Mouse (Mus musculus) embryonic facial prominence, embryonic 14.5 days (tissue): Measurements from ENCODE around the gene Hoxc5. TPM values are rescaled to one million over a fixed set of nuclear protein-coding genes. Genes with fewer than 3 reads are reported as not detected.

Source experiments
- ATAC-seq: fragments of 200-750 bp; cut with Nextera tagmentation; 2 replicates; pipeline ENCODE4 v1.8.0; 2017; ENCODE audit warnings: low read depth, moderate number of reproducible peaks, moderate TSS enrichment
- DNase-seq: peaks from one replicate; pipeline ENCODE4 v3.0.0-alpha.2; 2015; ENCODE audit warnings: low spot score
- H3K27ac ChIP-seq: fragments of 300-500 bp; sonication (generic); replicated peaks from 2 replicates; pipeline ENCODE4 v1.5.1; 2014; ENCODE audit warnings: low read depth, mild to moderate bottlenecking, low read length, moderate library complexity
- H3K27me3 ChIP-seq: fragments of 300-500 bp; sonication (generic); replicated peaks from 2 replicates; pipeline ENCODE4 v1.6.1; 2014; ENCODE audit warnings: low read length; ENCODE audit not compliant: control insufficient read depth, insufficient read depth
- H3K36me3 ChIP-seq: fragments of 300-500 bp; sonication (generic); 2 replicates; pipeline ENCODE4 v1.6.1; 2014; ENCODE audit warnings: low read length, mixed read lengths; ENCODE audit not compliant: control insufficient read depth, insufficient read depth
- H3K4me1 ChIP-seq: fragments of 300-500 bp; sonication (generic); 2 replicates; pipeline ENCODE4 v1.6.1; 2014; ENCODE audit warnings: antibody characterized with exemption, low read length; ENCODE audit not compliant: control insufficient read depth, insufficient read depth
- H3K4me2 ChIP-seq: fragments of 300-500 bp; sonication (generic); 2 replicates; pipeline ENCODE4 v1.6.1; 2014; ENCODE audit warnings: low read depth, mild to moderate bottlenecking, low read length, moderate library complexity, mixed read lengths
- H3K4me3 ChIP-seq: fragments of 300-500 bp; sonication (generic); 2 replicates; pipeline ENCODE4 v1.5.1; 2014; ENCODE audit warnings: low read depth, mild to moderate bottlenecking, low read length
- H3K9ac ChIP-seq: fragments of 300-500 bp; sonication (generic); 2 replicates; pipeline ENCODE4 v1.6.1; 2014; ENCODE audit warnings: low read depth, mild to moderate bottlenecking, low read length, moderate library complexity, mixed read lengths
- H3K9me3 ChIP-seq: fragments of 300-500 bp; sonication (generic); 2 replicates; pipeline ENCODE4 v1.6.1; 2016; ENCODE audit warnings: low read length; ENCODE audit not compliant: control insufficient read depth
- WGBS: fragments of 180-500 bp; shearing (Covaris S2); extraction: QIAGEN DNeasy Blood & Tissue Kit; methylation state at CpG from one replicate; pipeline ENCODE4 v1.1.7; 2014; 5-methylcytosine and 5-hydroxymethylcytosine counted together
- polyA plus RNA-seq: library from polyadenylated mRNA; unstranded; fragments of >200 nt; fragmentation: Nextera tagmentation; extraction: Ambion mirVana; gene quantifications from 2 replicates; pipeline ENCODE4 v1.2.1, GENCODE M21; 2014

Hoxc5 gene
- polyA plus RNA-seq, 1 experiment from 2014 or later: 0.96 TPM

GRCm38 (mm10) chr15:103014166-103015008 is 47.1 kb downstream of the Hoxc5 start:
- Histone ChIP-seq H3K27ac (no peak overlapping the region), H3K4me2 (peak overlapping the region; percentile 46), H3K9ac (peak overlapping the region; percentile 25; the same call in 1 of the 2 replicates), H3K9me3 (no peaks in the 10 kb centered on the region), H3K36me3 (no peaks in the 10 kb centered on the region), H3K4me3 (peak overlapping the region; percentile 26), H3K4me1 (no peaks in the 10 kb centered on the region), H3K27me3 (peaks cover 100% of the 10 kb centered on the region)
- ATAC-seq: peak; percentile 23; the same call in 1 of the 2 replicates
- WGBS: 1% methylated on average over 43 of the region's 57 CpGs
- no peak for DNase-seq

- DNase-seq: no peak
- Histone ChIP-seq H3K4me2 (peak overlapping the region; percentile 31; the same call in 1 of the 2 replicates), H3K4me1 (no peaks in the 10 kb centered on the region), H3K9ac (peak overlapping the region; percentile 25; the same call in 1 of the 2 replicates), H3K27me3 (peaks cover 100% of the 10 kb centered on the region), H3K36me3 (no peaks in the 10 kb centered on the region), H3K9me3 (no peaks in the 10 kb centered on the region), H3K4me3 (peak overlapping the region; percentile 25), H3K27ac (no peak overlapping the region)
- no peak for ATAC-seq
- WGBS: 1% methylated on average over 25 of the region's 28 CpGs
These were observed 47.8 kb downstream of the Hoxc5 start for GRCm38 (mm10) chr15:103015009-103015399.

GRCm38 (mm10) chr15:103015406-103016166 is 48.3 kb downstream of the Hoxc5 start:
- Histone ChIP-seq H3K27me3 (peaks cover 100% of the 10 kb centered on the region), H3K4me2 (peak overlapping the region; percentile 31; the same call in 1 of the 2 replicates), H3K9ac (no peak overlapping the region), H3K36me3 (no peaks in the 10 kb centered on the region), H3K9me3 (no peaks in the 10 kb centered on the region), H3K27ac (no peak overlapping the region), H3K4me1 (no peaks in the 10 kb centered on the region), H3K4me3 (peak overlapping the region; percentile 25)
- ATAC-seq (no peak), DNase-seq (no peak)
- 5% methylated on average over 19 of the region's 19 CpGs for whole genome bisulfite sequencing

GRCm38 (mm10) chr15:103018636-103019035 is 51.4 kb downstream of the Hoxc5 start, which contains the start of gene Hoxc4:
Gene Hoxc4 (plus strand): TSS chr15:103018934.
- no peak for DNase-seq
- Histone ChIP-seq H3K9me3 (no peaks in the 10 kb centered on the region), H3K4me2 (no peak within 1 kb of the TSS), H3K4me3 (no peak within 1 kb of the TSS), H3K4me1 (no peaks in the 10 kb centered on the region), H3K9ac (no peak within 1 kb of the TSS), H3K36me3 (no peaks in the 10 kb centered on the region), H3K27me3 (peaks cover 100% of the 10 kb centered on the region), H3K27ac (no peak within 1 kb of the TSS)
- ATAC-seq: no peak
- 13% methylated on average over 9 of the region's 9 CpGs for WGBS

GRCm38 (mm10) chr15:103020899-103021418 is 53.7 kb downstream of the Hoxc5 start:
- no peaks in the 10 kb centered on the region for H3K4me1 ChIP-seq
- ATAC-seq (no peak), DNase-seq (no peak)
- H3K9ac ChIP-seq: no peak overlapping the region
- no peak overlapping the region for H3K4me3 ChIP-seq
- H3K36me3 ChIP-seq: no peaks in the 10 kb centered on the region
- WGBS: 1% methylated on average over 8 of the region's 8 CpGs
- H3K27me3 ChIP-seq: peaks cover 100% of the 10 kb centered on the region
- no peaks in the 10 kb centered on the region for H3K9me3 ChIP-seq
- H3K27ac ChIP-seq: no peak overlapping the region
- H3K4me2 ChIP-seq: no peak overlapping the region

GRCm38 (mm10) chr15:103021544-103021943 is 54.3 kb downstream of the Hoxc5 start:
- no peak overlapping the region for H3K9ac ChIP-seq
- no peak overlapping the region for H3K4me2 ChIP-seq
- H3K27ac ChIP-seq: no peak overlapping the region
- H3K27me3 ChIP-seq: peaks cover 100% of the 10 kb centered on the region
- WGBS: 8% methylated on average over 8 of the region's 8 CpGs
- H3K36me3 ChIP-seq: no peaks in the 10 kb centered on the region
- no peak for ATAC-seq
- DNase-seq: no peak
- no peak overlapping the region for H3K4me3 ChIP-seq
- H3K4me1 ChIP-seq: no peaks in the 10 kb centered on the region
- no peaks in the 10 kb centered on the region for H3K9me3 ChIP-seq

- H3K4me1 ChIP-seq: no peaks in the 10 kb centered on the region
- ATAC-seq (no peak), DNase-seq (no peak)
These were observed 56.9 kb downstream of the Hoxc5 start for GRCm38 (mm10) chr15:103024131-103024530.

More at GRCm38 (mm10) chr15:103024131-103024530, 56.9 kb downstream of the Hoxc5 start:
- Histone ChIP-seq H3K4me3 (no peak overlapping the region), H3K9ac (no peak overlapping the region), H3K27ac (no peak overlapping the region), H3K27me3 (peaks cover 100% of the 10 kb centered on the region), H3K36me3 (no peaks in the 10 kb centered on the region), H3K4me2 (no peak overlapping the region), H3K9me3 (no peaks in the 10 kb centered on the region)
- 2% methylated on average over 2 of the region's 2 CpGs for WGBS
